Mouse (Mus musculus) embryonic facial prominence, embryonic 14.5 days (tissue): ENCODE measurements at regions not wholly inside any gene's neighbourhood (a gene's known extent, or its start where the extent isn't known, plus 50 kb on each side); places are given as distances from the start of the nearest gene placed in this dataset.
"Not testable (repeated sequence)": the region's sequence is repeated elsewhere in the genome, so short reads cannot be mapped to it uniquely, and the experiment has no call there.

Source experiments
- ATAC-seq: fragments of 200-750 bp; cut with Nextera tagmentation; 2 replicates; pipeline ENCODE4 v1.8.0; 2017; ENCODE audit warnings: low read depth, moderate number of reproducible peaks, moderate TSS enrichment
- DNase-seq: peaks from one replicate; pipeline ENCODE4 v3.0.0-alpha.2; 2015; ENCODE audit warnings: low spot score
- H3K27ac ChIP-seq: fragments of 300-500 bp; sonication (generic); replicated peaks from 2 replicates; pipeline ENCODE4 v1.5.1; 2014; ENCODE audit warnings: low read depth, mild to moderate bottlenecking, low read length, moderate library complexity
- H3K27me3 ChIP-seq: fragments of 300-500 bp; sonication (generic); replicated peaks from 2 replicates; pipeline ENCODE4 v1.6.1; 2014; ENCODE audit warnings: low read length; ENCODE audit not compliant: control insufficient read depth, insufficient read depth
- H3K36me3 ChIP-seq: fragments of 300-500 bp; sonication (generic); 2 replicates; pipeline ENCODE4 v1.6.1; 2014; ENCODE audit warnings: low read length, mixed read lengths; ENCODE audit not compliant: control insufficient read depth, insufficient read depth
- H3K4me1 ChIP-seq: fragments of 300-500 bp; sonication (generic); 2 replicates; pipeline ENCODE4 v1.6.1; 2014; ENCODE audit warnings: antibody characterized with exemption, low read length; ENCODE audit not compliant: control insufficient read depth, insufficient read depth
- H3K4me2 ChIP-seq: fragments of 300-500 bp; sonication (generic); 2 replicates; pipeline ENCODE4 v1.6.1; 2014; ENCODE audit warnings: low read depth, mild to moderate bottlenecking, low read length, moderate library complexity, mixed read lengths
- H3K4me3 ChIP-seq: fragments of 300-500 bp; sonication (generic); 2 replicates; pipeline ENCODE4 v1.5.1; 2014; ENCODE audit warnings: low read depth, mild to moderate bottlenecking, low read length
- H3K9ac ChIP-seq: fragments of 300-500 bp; sonication (generic); 2 replicates; pipeline ENCODE4 v1.6.1; 2014; ENCODE audit warnings: low read depth, mild to moderate bottlenecking, low read length, moderate library complexity, mixed read lengths
- H3K9me3 ChIP-seq: fragments of 300-500 bp; sonication (generic); 2 replicates; pipeline ENCODE4 v1.6.1; 2016; ENCODE audit warnings: low read length; ENCODE audit not compliant: control insufficient read depth
- WGBS: fragments of 180-500 bp; shearing (Covaris S2); extraction: QIAGEN DNeasy Blood & Tissue Kit; methylation state at CpG from one replicate; pipeline ENCODE4 v1.1.7; 2014; 5-methylcytosine and 5-hydroxymethylcytosine counted together

GRCm38 (mm10) chr11:63238655-63239054, 109.9 kb downstream of the Pmp22 start:
- H3K9ac ChIP-seq: no peak overlapping the region
- no peaks in the 10 kb centered on the region for H3K9me3 ChIP-seq
- H3K27me3 ChIP-seq: no peaks in the 10 kb centered on the region
- DNase-seq: peak; percentile 79
- H3K36me3 ChIP-seq: no peaks in the 10 kb centered on the region
- no peak overlapping the region for H3K27ac ChIP-seq
- ATAC-seq: no peak
- no peak overlapping the region for H3K4me2 ChIP-seq
- H3K4me1 ChIP-seq: peaks cover 4% of the 10 kb centered on the region; the same call in 1 of the 2 replicates
- WGBS: 53% methylated on average over 4 of the region's 4 CpGs
- H3K4me3 ChIP-seq: no peak overlapping the region

- 51% methylated on average over 9 of the region's 9 CpGs for WGBS
- DNase-seq (peak; percentile 44), ATAC-seq (no peak)
- Histone ChIP-seq H3K27ac (no peak overlapping the region), H3K4me2 (no peak overlapping the region), H3K9me3 (no peaks in the 10 kb centered on the region), H3K36me3 (no peaks in the 10 kb centered on the region), H3K9ac (no peak overlapping the region), H3K4me1 (no peaks in the 10 kb centered on the region; the same call in 1 of the 2 replicates), H3K27me3 (no peaks in the 10 kb centered on the region), H3K4me3 (no peak overlapping the region)
These were observed 115.2 kb downstream of the Pmp22 start for GRCm38 (mm10) chr11:63243906-63244416.

GRCm38 (mm10) chr11:63245041-63245440, 116.3 kb downstream of the Pmp22 start:
- ATAC-seq: no peak
- H3K9me3 ChIP-seq: no peaks in the 10 kb centered on the region
- WGBS: 77% methylated on average over 6 of the region's 6 CpGs
- no peak overlapping the region for H3K4me2 ChIP-seq
- H3K27ac ChIP-seq: no peak overlapping the region
- no peak overlapping the region for H3K9ac ChIP-seq
- H3K36me3 ChIP-seq: no peaks in the 10 kb centered on the region
- no peak for DNase-seq
- no peaks in the 10 kb centered on the region; the same call in 1 of the 2 replicates for H3K4me1 ChIP-seq
- no peak overlapping the region for H3K4me3 ChIP-seq
- no peaks in the 10 kb centered on the region for H3K27me3 ChIP-seq

GRCm38 (mm10) chr11:63246052-63246661, 117.4 kb downstream of the Pmp22 start:
- H3K36me3 ChIP-seq: no peaks in the 10 kb centered on the region

GRCm38 (mm10) chr11:63252012-63252856, 123.5 kb downstream of the Pmp22 start:
- Histone ChIP-seq H3K4me1 (0 out of 2 replicates have a peak, but pooled peaks cover 5% of the 10 kb centered on the region), H3K27me3 (no peaks in the 10 kb centered on the region), H3K9ac (no peak overlapping the region), H3K36me3 (no peaks in the 10 kb centered on the region), H3K9me3 (no peaks in the 10 kb centered on the region), H3K4me2 (no peak overlapping the region), H3K27ac (no peak overlapping the region), H3K4me3 (no peak overlapping the region)
- 57% methylated on average over 8 of the region's 8 CpGs for WGBS
- no peak for ATAC-seq
- peak; percentile 4 for DNase-seq

More at GRCm38 (mm10) chr11:63246052-63246661, 117.4 kb downstream of the Pmp22 start:
- no peak overlapping the region for H3K9ac ChIP-seq
- H3K4me3 ChIP-seq: no peak overlapping the region
- no peak overlapping the region for H3K4me2 ChIP-seq
- ATAC-seq (no peak), DNase-seq (peak; percentile 63)
- no peaks in the 10 kb centered on the region for H3K27me3 ChIP-seq
- no peaks in the 10 kb centered on the region; the same call in 1 of the 2 replicates for H3K4me1 ChIP-seq
- H3K9me3 ChIP-seq: no peaks in the 10 kb centered on the region
- no peak overlapping the region for H3K27ac ChIP-seq
- 55% methylated on average over 9 of the region's 9 CpGs for WGBS

- 0 out of 2 replicates have a peak, but pooled peaks cover 5% of the 10 kb centered on the region for H3K4me1 ChIP-seq
- no peak for ATAC-seq
- WGBS: 23% methylated on average over 5 of the region's 5 CpGs
- H3K27me3 ChIP-seq: no peaks in the 10 kb centered on the region
- H3K9me3 ChIP-seq: no peaks in the 10 kb centered on the region
- H3K9ac ChIP-seq: no peak overlapping the region
- no peak overlapping the region for H3K27ac ChIP-seq
- DNase-seq: peak; percentile 63
- H3K4me3 ChIP-seq: no peak overlapping the region
- no peak overlapping the region for H3K4me2 ChIP-seq
- H3K36me3 ChIP-seq: no peaks in the 10 kb centered on the region
These were observed 124.3 kb downstream of the Pmp22 start for GRCm38 (mm10) chr11:63252968-63253602.

- no peak overlapping the region for H3K4me2 ChIP-seq
These were observed 135.8 kb downstream of the Pmp22 start for GRCm38 (mm10) chr11:63264432-63265061.

GRCm38 (mm10) chr11:63266290-63266689, 137.5 kb downstream of the Pmp22 start:
- not testable (repeated sequence) for H3K4me2 ChIP-seq, H3K27me3 ChIP-seq, DNase-seq, H3K4me1 ChIP-seq, H3K36me3 ChIP-seq, H3K9ac ChIP-seq, H3K4me3 ChIP-seq, H3K27ac ChIP-seq, ATAC-seq, H3K9me3 ChIP-seq
- WGBS: 72% methylated on average over 2 of the region's 2 CpGs

More at GRCm38 (mm10) chr11:63264432-63265061, 135.8 kb downstream of the Pmp22 start:
- Histone ChIP-seq H3K36me3 (no peaks in the 10 kb centered on the region), H3K4me3 (no peak overlapping the region), H3K9ac (no peak overlapping the region), H3K9me3 (no peaks in the 10 kb centered on the region), H3K27ac (no peak overlapping the region), H3K27me3 (no peaks in the 10 kb centered on the region), H3K4me1 (no peaks in the 10 kb centered on the region)
- WGBS: 46% methylated on average over 9 of the region's 9 CpGs
- ATAC-seq: no peak
- DNase-seq: no peak
